Comparison of ENCODE assay signal across 9 mouse cellular contexts in the genomic region with DNA sequence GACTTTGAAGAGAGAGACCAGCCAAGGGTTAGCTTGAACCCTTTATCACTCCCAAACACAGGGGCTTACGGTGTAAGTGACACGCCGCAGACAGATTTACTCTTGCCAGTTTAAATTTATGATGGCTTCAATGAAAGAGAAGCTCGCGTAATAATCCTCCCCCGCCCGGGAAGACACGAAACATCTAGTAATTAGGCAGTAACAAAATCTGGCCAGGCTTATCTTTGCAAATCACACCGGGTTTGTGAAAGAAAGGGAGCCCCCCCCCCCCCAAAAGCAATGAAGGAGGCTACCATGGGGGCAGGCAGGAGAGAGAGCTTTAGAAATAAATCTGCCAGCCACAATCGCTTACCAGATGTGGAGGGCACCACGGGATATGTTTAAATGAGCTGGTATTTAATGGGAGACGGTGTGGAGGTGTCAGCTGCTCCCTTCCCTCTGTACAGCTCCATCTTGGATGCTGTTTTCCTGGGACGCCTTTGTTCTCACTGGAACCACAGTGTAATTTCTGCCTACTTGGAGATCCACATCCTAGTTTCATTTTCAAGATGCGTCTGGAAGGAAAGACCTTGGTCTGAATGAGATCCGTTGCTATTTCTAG.
DNase-seq lines count a peak whose midpoint lies in the region; ATAC-seq and TF ChIP-seq lines count a peak whose summit lies in the region.
"Had no signal": no experiment of that assay in that cellular context is flagged by ENCODE, and none has a peak within 500 bp of the region (broad histone marks: within the 10 kb centered on the region; RNA-seq: fewer than 3 reads in every experiment).

No protein-coding gene starts in this region.

- H3K27me3 ChIP-seq in heart, embryonic 15.5 days: no peaks in the 10 kb centered on the region
- no peaks in the 10 kb centered on the region for H3K27me3 ChIP-seq in spleen, adult 2 months (ENCODE audit: control insufficient read depth, insufficient read depth, low read length)
- H3K27me3 ChIP-seq in midbrain, embryonic 14.5 days (ENCODE audit: control insufficient read depth, insufficient read depth, low read length): no peaks in the 10 kb centered on the region
- no peaks in the 10 kb centered on the region for H3K27me3 ChIP-seq in liver, embryonic 11.5 days (replicated peaks; ENCODE audit: control insufficient read depth, insufficient read depth, low read length)

- no peaks in the 10 kb centered on the region for H3K36me3 ChIP-seq in heart, embryonic 15.5 days
- no peaks in the 10 kb centered on the region for H3K36me3 ChIP-seq in spleen, adult 2 months (ENCODE audit: control insufficient read depth, insufficient read depth, low read length)
- H3K36me3 ChIP-seq in midbrain, embryonic 14.5 days (ENCODE audit: control insufficient read depth, insufficient read depth, low read length): no peaks in the 10 kb centered on the region
- no peaks in the 10 kb centered on the region for H3K36me3 ChIP-seq in liver, embryonic 11.5 days (ENCODE audit: control insufficient read depth, insufficient read depth, low read length)

- no peak overlapping the region for H3K9ac ChIP-seq in heart, embryonic 15.5 days
- H3K9ac ChIP-seq in midbrain, embryonic 14.5 days (replicated peaks; ENCODE audit: low read length): no peak overlapping the region
- H3K9ac ChIP-seq in liver, embryonic 11.5 days (ENCODE audit: low read depth, low read length): no peak overlapping the region

- no peak overlapping the region for H3K4me3 ChIP-seq in heart, embryonic 15.5 days
- H3K4me3 ChIP-seq in spleen, adult 2 months (ENCODE audit: extremely low read depth, insufficient read depth, insufficient read length): no peak overlapping the region
- H3K4me3 ChIP-seq in midbrain, embryonic 14.5 days (replicated peaks; ENCODE audit: low read depth, low read length): no peak overlapping the region
- H3K4me3 ChIP-seq in liver, embryonic 11.5 days (ENCODE audit: low read depth, low read length): no peak overlapping the region

- no peak for TF ChIP-seq CTCF in spleen, adult 2 months (IDR thresholded peaks at IDR 0.05; ENCODE audit: extremely low read depth, insufficient read depth, insufficient read length, insufficient replicate concordance)

- DNase-seq in heart, adult 9 months (ENCODE audit: low spot score in 2 of 2): no peak
- DNase-seq in spleen, adult 2 months (ENCODE audit: low read depth in 1 of 2, low spot score in 2 of 2): no peak
- no peak for DNase-seq in spleen, postnatal 36 days (ENCODE audit: low spot score in 2 of 2)
- peak; percentile 64 for DNase-seq in midbrain, embryonic 14.5 days
- DNase-seq in urinary bladder, adult 2 months (ENCODE audit: low spot score): no peak
- no peak for DNase-seq in heart, adult 8-10 months (ENCODE audit: low spot score)
- DNase-seq in liver, embryonic 11.5 days (ENCODE audit: low spot score): no peak
- DNase-seq: cerebellum, postnatal 25 days had no signal

- 0 out of 2 replicates have a peak overlapping the region, but pooled peaks have one; percentile 6 for H3K4me2 ChIP-seq in heart, embryonic 15.5 days
- H3K4me2 ChIP-seq in midbrain, embryonic 14.5 days (ENCODE audit: low read length): no peak overlapping the region
- H3K4me2 ChIP-seq in liver, embryonic 11.5 days: no peak overlapping the region

- TF ChIP-seq POLR2A in spleen, adult 2 months (IDR thresholded peaks at IDR 0.05; ENCODE audit: low read depth, low read length): no peak

- no peaks in the 10 kb centered on the region for H3K9me3 ChIP-seq in heart, embryonic 15.5 days (replicated peaks)
- no peaks in the 10 kb centered on the region for H3K9me3 ChIP-seq in midbrain, embryonic 14.5 days (ENCODE audit: control insufficient read depth, low read length)
- H3K9me3 ChIP-seq in liver, embryonic 11.5 days (ENCODE audit: control insufficient read depth, low read length): no peaks in the 10 kb centered on the region

- H3K4me1 ChIP-seq in heart, embryonic 15.5 days (replicated peaks): no peaks in the 10 kb centered on the region; the same call in 1 of the 2 replicates
- no peaks in the 10 kb centered on the region for H3K4me1 ChIP-seq in spleen, adult 2 months (ENCODE audit: control insufficient read depth, insufficient read depth, insufficient read length)
- H3K4me1 ChIP-seq in midbrain, embryonic 14.5 days (ENCODE audit: control insufficient read depth, insufficient read depth, low read length): no peaks in the 10 kb centered on the region
- no peaks in the 10 kb centered on the region for H3K4me1 ChIP-seq in liver, embryonic 11.5 days (replicated peaks; ENCODE audit: control insufficient read depth, insufficient read depth, low read length)

- WGBS in heart, embryonic 15.5 days: 61% methylated on average over 15 of the region's 15 CpGs
- 69% methylated on average over 15 of the region's 15 CpGs for WGBS in spleen, adult 2 months
- WGBS in midbrain, embryonic 14.5 days: 45% methylated on average over 15 of the region's 15 CpGs
- WGBS in liver, embryonic 11.5 days: 68% methylated on average over 15 of the region's 15 CpGs

- ATAC-seq in heart, embryonic 15.5 days (replicated peaks; ENCODE audit: insufficient number of reproducible peaks, insufficient read depth, low FRiP score, low read depth): no peak
- ATAC-seq in midbrain, embryonic 14.5 days (ENCODE audit: low FRiP score, low TSS enrichment): peak; percentile 66; the same call in 1 of the 2 replicates
- ATAC-seq in liver, embryonic 11.5 days (replicated peaks; ENCODE audit: low FRiP score): no peak

- H3K27ac ChIP-seq in heart, embryonic 15.5 days: no peak overlapping the region
- peak overlapping the region; percentile 30; the same call in 1 of the 2 replicates for H3K27ac ChIP-seq in spleen, adult 2 months (ENCODE audit: insufficient read depth, low read length)
- peak overlapping the region; percentile 32; the same call in 1 of the 2 replicates for H3K27ac ChIP-seq in midbrain, embryonic 14.5 days (replicated peaks; ENCODE audit: low read depth, low read length)
- H3K27ac ChIP-seq in liver, embryonic 11.5 days (ENCODE audit: low read depth, low read length): no peak overlapping the region

Comparison
In these comparisons a context has a peak if more than half of its experiments do, and no peak if none do; other contexts are left out.
1. H3K27ac ChIP-seq: peak in spleen, adult 2 months (single experiment) and midbrain, embryonic 14.5 days (single experiment); none in heart, embryonic 15.5 days (single experiment) and liver, embryonic 11.5 days (single experiment).